Mouse (Mus musculus) limb, embryonic 14.5 days (tissue): ENCODE results near the gene Alpl. TPM values are rescaled to one million over a fixed set of nuclear protein-coding genes. Genes with fewer than 3 reads are reported as not detected.

Experiments
- ATAC-seq: fragments of 200-750 bp; cut with Nextera tagmentation; 2 replicates; pipeline ENCODE4 v1.8.0; 2017; ENCODE audit warnings: low read depth, moderate number of reproducible peaks, moderate TSS enrichment; ENCODE audit not compliant: low FRiP score
- DNase-seq: peaks from one replicate; pipeline ENCODE4 v3.0.0-alpha.2; 2015; ENCODE audit warnings: low spot score
- H3K27ac ChIP-seq: fragments of 300-500 bp; sonication (generic); replicated peaks from 2 replicates; pipeline ENCODE4 v1.5.1; 2014; ENCODE audit warnings: low read depth, mild to moderate bottlenecking, low read length, moderate library complexity, mixed read lengths
- H3K27me3 ChIP-seq: fragments of 300-500 bp; sonication (generic); 2 replicates; pipeline ENCODE4 v1.6.1; 2014; ENCODE audit warnings: low read length, mixed read lengths; ENCODE audit not compliant: control insufficient read depth, insufficient read depth
- H3K36me3 ChIP-seq: fragments of 300-500 bp; sonication (generic); 2 replicates; pipeline ENCODE4 v1.6.1; 2014; ENCODE audit warnings: mild to moderate bottlenecking, low read length, moderate library complexity, mixed read lengths; ENCODE audit not compliant: control insufficient read depth, insufficient read depth
- H3K4me1 ChIP-seq: fragments of 300-500 bp; sonication (generic); 2 replicates; pipeline ENCODE4 v1.6.1; 2014; ENCODE audit warnings: antibody characterized with exemption, low read length, mixed read lengths; ENCODE audit not compliant: control insufficient read depth, insufficient read depth
- H3K4me2 ChIP-seq: fragments of 300-500 bp; sonication (generic); replicated peaks from 2 replicates; pipeline ENCODE4 v1.6.1; 2014; ENCODE audit warnings: low read depth, mild to moderate bottlenecking, low read length, moderate library complexity; ENCODE audit not compliant: severe bottlenecking
- H3K4me3 ChIP-seq: fragments of 300-500 bp; sonication (generic); replicated peaks from 2 replicates; pipeline ENCODE4 v1.5.1; 2014; ENCODE audit warnings: low read length
- H3K9ac ChIP-seq: fragments of 300-500 bp; sonication (generic); 2 replicates; pipeline ENCODE4 v1.6.1; 2014; ENCODE audit warnings: mild to moderate bottlenecking, low read depth, low read length, moderate library complexity; ENCODE audit not compliant: severe bottlenecking
- H3K9me3 ChIP-seq: fragments of 300-500 bp; sonication (generic); 2 replicates; pipeline ENCODE4 v1.6.1; 2016; ENCODE audit warnings: low read length; ENCODE audit not compliant: control insufficient read depth
- POLR2A ChIP-seq: fragments of 200-500 bp; IDR thresholded peaks from 2 replicates; pipeline ENCODE4 v1.8.0; 2012; ENCODE audit warnings: inconsistent platforms, mild to moderate bottlenecking, moderate library complexity, borderline replicate concordance; ENCODE audit not compliant: insufficient read depth, insufficient read length; ENCODE audit errors: extremely low read depth
- WGBS: fragments of 180-500 bp; shearing (Covaris S2); extraction: QIAGEN DNeasy Blood & Tissue Kit; methylation state at CpG from one replicate; pipeline ENCODE4 v1.1.7; 2014; 5-methylcytosine and 5-hydroxymethylcytosine counted together
- polyA plus RNA-seq, 2 experiments: library from polyadenylated mRNA; depleted of rRNA in 1 of 2; stranded (reverse) in 1 of 2; unstranded in 1 of 2; fragments of >200 nt; fragmentation: Nextera tagmentation in 1 of 2; extraction: Ambion mirVana in 1 of 2; gene quantifications; 2 replicates each; pipeline versions ENCODE4 v1.2.1 to v1.2.3; 2012 to 2014

Gene Alpl
- polyA plus RNA-seq, 2 experiments = 28.0 to 31.4 TPM

DNA sequence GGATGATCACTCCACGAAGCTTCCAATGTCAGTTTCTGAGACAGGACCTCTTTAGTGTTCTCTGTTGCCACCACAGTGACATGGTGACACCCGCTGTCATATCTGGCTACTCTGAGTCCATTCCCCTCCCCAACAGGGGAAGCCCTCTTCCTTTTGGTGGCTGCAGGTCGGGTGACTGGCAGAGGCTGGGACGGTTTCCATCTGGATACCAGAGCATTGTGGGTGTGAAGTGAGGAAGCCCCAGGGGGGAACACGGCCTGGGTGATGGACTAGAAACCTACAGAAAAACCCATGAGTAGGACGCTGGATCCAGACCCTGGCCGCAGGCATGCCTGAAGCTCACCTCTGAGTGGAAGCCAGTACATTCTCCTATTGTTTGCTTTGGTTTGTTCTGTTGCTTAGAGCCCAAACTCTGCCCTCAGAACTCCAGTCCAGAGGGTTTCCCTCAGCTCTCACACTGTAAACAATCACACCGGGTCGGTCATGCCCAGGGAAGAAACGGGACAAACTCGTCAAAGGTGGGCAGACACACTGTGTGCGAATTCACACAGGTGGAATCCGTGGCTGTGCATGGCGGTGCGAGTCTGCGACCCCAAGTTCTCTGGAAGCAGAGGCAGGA, 23.6 kb downstream of the Alpl start:
- H3K9ac ChIP-seq = no peak overlapping the region

DNA sequence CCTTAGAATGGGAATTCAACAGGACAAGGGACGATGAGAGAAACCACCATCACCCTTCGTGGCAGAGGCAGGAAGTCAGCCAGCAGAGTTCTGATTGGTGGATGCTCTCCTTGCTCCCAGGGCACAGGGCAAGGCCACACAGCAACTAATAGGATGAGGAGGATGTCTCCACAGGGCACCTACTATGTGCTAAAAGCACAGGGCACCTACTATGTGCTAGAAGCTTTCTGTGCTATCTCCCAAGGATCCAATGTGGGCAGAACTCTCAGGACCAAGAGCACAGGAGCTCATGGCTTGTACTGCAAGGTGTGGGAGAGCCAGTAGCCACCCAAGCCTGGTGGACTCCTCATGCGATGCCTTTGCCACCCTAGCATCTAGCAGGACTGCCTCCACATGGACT, 24.4 kb downstream of the Alpl start:
- DNase-seq = no peak
- Histone ChIP-seq H3K36me3 (no peaks in the 10 kb centered on the region), H3K27me3 (no peaks in the 10 kb centered on the region), H3K9me3 (no peaks in the 10 kb centered on the region), H3K9ac (no peak overlapping the region), H3K4me3 (no peak overlapping the region), H3K4me1 (peaks cover 10% of the 10 kb centered on the region; the same call in 1 of the 2 replicates), H3K27ac (no peak overlapping the region), H3K4me2 (no peak overlapping the region)
- ATAC-seq = no peak
- no peak for TF ChIP-seq POLR2A
- 59% methylated on average over 3 of the region's 3 CpGs for WGBS

More for the DNA sequence above, 23.6 kb downstream of the Alpl start:
- no peaks in the 10 kb centered on the region for H3K27me3 ChIP-seq
- no peak overlapping the region for H3K4me3 ChIP-seq
- H3K27ac ChIP-seq = no peak overlapping the region
- TF ChIP-seq POLR2A = no peak
- WGBS = 83% methylated on average over 16 of the region's 16 CpGs
- no peak for ATAC-seq
- DNase-seq = no peak
- H3K9me3 ChIP-seq = no peaks in the 10 kb centered on the region
- H3K36me3 ChIP-seq = no peaks in the 10 kb centered on the region
- no peak overlapping the region for H3K4me2 ChIP-seq
- H3K4me1 ChIP-seq = peaks cover 10% of the 10 kb centered on the region; the same call in 1 of the 2 replicates

DNA sequence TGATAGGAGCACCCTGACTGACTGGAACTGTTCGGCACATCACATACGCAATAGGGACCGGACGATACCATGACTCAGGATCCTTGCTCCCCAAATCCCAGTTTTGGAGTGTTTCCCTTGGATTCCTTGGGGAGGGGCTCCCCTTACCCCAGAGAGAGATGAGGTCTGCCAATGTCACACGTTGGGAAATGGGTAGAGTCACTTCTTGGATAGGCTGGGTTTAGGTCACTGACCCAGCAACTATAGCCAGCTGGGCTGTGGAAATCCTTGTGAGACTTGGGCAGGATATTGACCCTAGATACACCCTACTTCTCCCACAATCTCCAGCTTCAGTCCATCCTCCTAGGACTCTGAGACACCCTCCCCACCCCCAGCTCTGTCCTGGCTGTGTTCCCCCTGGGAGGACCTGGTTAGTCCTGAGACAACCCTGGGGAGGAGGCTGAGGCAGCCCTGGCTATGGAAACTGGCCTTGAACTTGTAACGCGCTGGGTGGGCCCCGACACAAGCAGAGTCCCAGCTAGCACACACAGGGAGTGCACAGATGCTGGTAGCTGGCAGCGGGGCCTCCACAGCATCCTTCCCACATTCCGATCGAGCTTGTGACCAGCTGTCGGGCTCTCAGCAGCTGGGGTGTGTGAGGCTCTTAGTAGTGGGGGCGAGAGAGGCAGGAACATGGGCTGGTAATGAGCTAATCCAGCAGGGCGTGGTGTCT, 25.1 kb downstream of the Alpl start:
- no peak for TF ChIP-seq POLR2A
- Histone ChIP-seq H3K4me3 (no peak overlapping the region), H3K9ac (no peak overlapping the region), H3K36me3 (no peaks in the 10 kb centered on the region), H3K4me1 (peaks cover 10% of the 10 kb centered on the region; the same call in 1 of the 2 replicates), H3K27me3 (no peaks in the 10 kb centered on the region), H3K4me2 (no peak overlapping the region), H3K27ac (no peak overlapping the region), H3K9me3 (no peaks in the 10 kb centered on the region)
- ATAC-seq = peak; percentile 80
- WGBS = 61% methylated on average over 14 of the region's 14 CpGs
- DNase-seq = peak; percentile 70

DNA sequence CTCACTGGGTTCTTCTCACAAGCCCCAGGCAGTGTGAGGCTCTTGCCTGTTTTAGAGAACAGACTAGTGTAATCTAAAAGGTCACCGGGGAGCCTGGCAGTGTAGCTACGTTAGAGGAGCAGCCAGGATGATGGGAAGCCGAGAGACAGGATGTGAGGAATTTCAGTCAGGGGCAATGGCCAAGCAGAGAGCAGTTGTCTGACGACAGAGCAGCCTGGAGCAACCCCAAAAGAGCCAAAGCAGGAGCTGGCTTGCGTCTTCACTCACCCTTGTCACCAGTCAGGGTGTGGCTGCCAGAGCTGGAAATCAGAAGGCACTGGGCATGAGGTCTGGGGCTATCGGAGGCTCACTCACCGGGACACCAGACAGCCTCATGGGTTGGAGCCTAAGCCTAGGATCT, 26.5 kb downstream of the Alpl start:
- ATAC-seq (no peak), DNase-seq (no peak)
- Histone ChIP-seq H3K4me1 (peaks cover 18% of the 10 kb centered on the region), H3K27me3 (no peaks in the 10 kb centered on the region), H3K4me2 (no peak overlapping the region), H3K27ac (no peak overlapping the region), H3K36me3 (no peaks in the 10 kb centered on the region), H3K9me3 (no peaks in the 10 kb centered on the region), H3K4me3 (no peak overlapping the region), H3K9ac (no peak overlapping the region)
- 40% methylated on average over 7 of the region's 7 CpGs for WGBS
- no peak for TF ChIP-seq POLR2A

DNA sequence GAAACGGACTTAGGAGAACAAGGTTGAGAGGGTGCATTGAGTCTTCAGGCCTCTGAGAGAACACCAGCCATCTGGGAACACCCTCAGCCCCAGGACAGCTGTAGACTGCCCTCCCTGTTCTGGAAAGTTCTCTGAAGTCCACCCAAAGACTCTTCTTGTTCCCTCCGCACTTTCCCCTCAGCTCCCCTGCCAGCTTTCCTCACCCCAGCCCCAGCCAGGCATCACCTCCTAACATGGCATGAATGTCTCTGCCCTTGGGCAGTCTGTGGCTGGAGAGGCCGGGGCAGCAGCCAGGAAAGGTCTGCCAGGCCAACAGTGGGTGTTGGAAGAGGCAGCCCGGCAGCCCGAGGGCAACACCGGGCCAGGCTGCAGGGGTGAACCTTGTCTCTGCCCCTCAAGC, 27.4 kb downstream of the Alpl start:
- Histone ChIP-seq H3K4me1 (peaks cover 11% of the 10 kb centered on the region), H3K27ac (no peak overlapping the region), H3K4me3 (no peak overlapping the region), H3K9me3 (no peaks in the 10 kb centered on the region), H3K27me3 (no peaks in the 10 kb centered on the region), H3K36me3 (no peaks in the 10 kb centered on the region), H3K9ac (no peak overlapping the region), H3K4me2 (no peak overlapping the region)
- no peak for TF ChIP-seq POLR2A
- DNase-seq (no peak), ATAC-seq (no peak)
- WGBS = 80% methylated on average over 6 of the region's 6 CpGs
